Mouse (Mus musculus) megakaryocyte, embryonic 14.5 days (primary cell): ENCODE measurements at regions not wholly inside any gene's neighbourhood (a gene's known extent, or its start where the extent isn't known, plus 50 kb on each side); places are given as distances from the start of the nearest gene placed in this dataset.
"Not testable (repeated sequence)": the region's sequence is repeated elsewhere in the genome, so short reads cannot be mapped to it uniquely, and the experiment has no call there.

Source experiments
- FLI1 ChIP-seq: IDR thresholded peaks from 2 replicates; pipeline ENCODE4 v1.6.1; 2012; ENCODE audit warnings: low read length, inconsistent platforms, mixed read lengths
- GATA1 ChIP-seq: IDR thresholded peaks from 3 replicates; pipeline ENCODE4 v1.6.1; 2012; ENCODE audit warnings: mixed read lengths, low read length, inconsistent platforms, borderline replicate concordance

GRCm38 (mm10) chr10:23665916-23666315, 121.2 kb downstream of the Rps12 start:
- TF ChIP-seq GATA1, FLI1: not testable (repeated sequence)
